Mouse (Mus musculus): ENCODE measurements around the gene Myoz1. TPM values are rescaled to one million over a fixed set of nuclear protein-coding genes. Genes with fewer than 3 reads are reported as not detected.

Myoz1 gene
- polyA plus RNA-seq, 1 experiment from 2014 or later: not detected

DNA sequence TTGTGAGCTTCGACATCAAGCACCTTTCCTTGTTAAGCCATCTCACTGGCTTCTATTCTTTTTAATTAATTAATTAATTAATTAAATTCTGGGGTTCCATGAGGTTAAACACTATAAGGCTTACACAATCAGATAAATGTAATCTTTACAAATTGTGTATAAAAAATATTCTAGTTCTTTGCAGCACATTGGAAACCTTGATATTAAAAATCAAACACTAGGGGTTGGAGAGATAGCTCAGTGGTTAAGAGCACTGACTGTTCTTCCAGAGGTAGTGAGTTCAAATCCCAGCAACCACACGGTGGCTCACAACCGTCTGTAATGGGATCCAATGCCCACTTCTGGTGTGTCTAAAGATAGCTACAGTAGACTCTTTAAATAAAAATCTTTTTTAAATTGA lies 33.4 kb downstream of the Myoz1 start:
- H3K4me1 ChIP-seq (replicated peaks; ENCODE audit: control insufficient read depth, insufficient read depth, low read length): no peaks in the 10 kb centered on the region
- no peaks in the 10 kb centered on the region for H3K9me3 ChIP-seq (ENCODE audit: control insufficient read depth)
- no peak overlapping the region for H3K9ac ChIP-seq (ENCODE audit: low read depth, low read length)
- H3K4me2 ChIP-seq (replicated peaks; ENCODE audit: low read depth): no peak overlapping the region
- no peaks in the 10 kb centered on the region for H3K27me3 ChIP-seq (replicated peaks; ENCODE audit: control insufficient read depth, insufficient read depth, low read length)
- H3K36me3 ChIP-seq (ENCODE audit: control insufficient read depth, insufficient read depth): no peaks in the 10 kb centered on the region
- WGBS: 90% methylated on average over 3 of the region's 3 CpGs
- TF ChIP-seq CTCF (IDR thresholded peaks at IDR 0.05; ENCODE audit: low read depth): no peak
- no peak overlapping the region for H3K4me3 ChIP-seq (ENCODE audit: low read depth, low read length)
- H3K27ac ChIP-seq (ENCODE audit: low read depth, low read length): no peak overlapping the region
- no peak for ATAC-seq

DNA sequence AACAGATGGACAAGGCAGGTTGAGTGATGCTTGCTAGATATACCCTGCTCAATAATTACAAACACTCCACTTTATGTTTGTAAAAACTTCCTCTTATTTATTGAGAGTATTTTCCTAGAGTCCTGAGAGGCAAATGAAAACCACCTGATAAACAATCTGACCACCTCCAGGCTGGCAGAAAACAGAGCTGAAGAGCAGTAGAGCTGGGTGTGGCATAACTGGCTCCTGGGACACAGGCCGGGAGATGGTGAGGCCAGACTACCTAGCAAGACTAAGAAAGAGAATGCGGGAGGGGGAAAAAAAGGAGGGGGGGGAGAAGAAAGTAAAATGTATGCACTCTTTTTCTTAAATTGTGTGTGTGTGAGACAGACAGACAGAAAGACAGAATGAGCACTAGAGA lies 33.9 kb downstream of the Myoz1 start:
- H3K9ac ChIP-seq (ENCODE audit: low read depth, low read length): no peak overlapping the region
- no peaks in the 10 kb centered on the region for H3K27me3 ChIP-seq (replicated peaks; ENCODE audit: control insufficient read depth, insufficient read depth, low read length)
- no peak for ATAC-seq
- no peak overlapping the region for H3K27ac ChIP-seq (ENCODE audit: low read depth, low read length)
- no peaks in the 10 kb centered on the region for H3K4me1 ChIP-seq (replicated peaks; ENCODE audit: control insufficient read depth, insufficient read depth, low read length)
- WGBS: 61% methylated on average over 2 of the region's 2 CpGs
- no peak overlapping the region for H3K4me2 ChIP-seq (replicated peaks; ENCODE audit: low read depth)
- H3K36me3 ChIP-seq (ENCODE audit: control insufficient read depth, insufficient read depth): no peaks in the 10 kb centered on the region
- H3K9me3 ChIP-seq (ENCODE audit: control insufficient read depth): no peaks in the 10 kb centered on the region
- no peak overlapping the region for H3K4me3 ChIP-seq (ENCODE audit: low read depth, low read length)
- TF ChIP-seq CTCF (IDR thresholded peaks at IDR 0.05; ENCODE audit: low read depth): no peak

DNA sequence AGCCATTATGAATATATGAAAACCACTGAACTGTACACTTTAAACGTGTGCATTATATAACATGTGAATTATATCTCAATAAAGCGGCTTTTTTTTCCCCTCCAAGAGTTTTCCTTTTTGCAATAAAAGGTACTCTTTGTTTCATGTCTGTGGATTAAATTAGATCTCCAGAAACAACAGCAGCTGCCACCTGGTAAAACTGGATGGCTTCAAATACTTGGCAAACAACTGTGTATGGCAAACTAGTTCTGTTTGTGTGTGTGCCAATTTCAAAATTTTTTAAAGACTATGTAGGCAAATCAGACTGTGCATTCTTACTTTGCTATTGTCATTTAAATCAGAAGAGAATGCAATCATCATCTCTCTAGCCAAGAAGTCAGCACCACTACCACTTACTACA lies 34.4 kb downstream of the Myoz1 start:
- no peak overlapping the region for H3K9ac ChIP-seq (ENCODE audit: low read depth, low read length)
- 85% methylated on average over 2 of the region's 2 CpGs for WGBS
- no peaks in the 10 kb centered on the region for H3K9me3 ChIP-seq (ENCODE audit: control insufficient read depth)
- ATAC-seq: no peak
- H3K4me1 ChIP-seq (replicated peaks; ENCODE audit: control insufficient read depth, insufficient read depth, low read length): no peaks in the 10 kb centered on the region
- no peaks in the 10 kb centered on the region for H3K36me3 ChIP-seq (ENCODE audit: control insufficient read depth, insufficient read depth)
- no peaks in the 10 kb centered on the region for H3K27me3 ChIP-seq (replicated peaks; ENCODE audit: control insufficient read depth, insufficient read depth, low read length)
- H3K4me2 ChIP-seq (replicated peaks; ENCODE audit: low read depth): no peak overlapping the region
- H3K4me3 ChIP-seq (ENCODE audit: low read depth, low read length): no peak overlapping the region
- no peak for TF ChIP-seq CTCF (IDR thresholded peaks at IDR 0.05; ENCODE audit: low read depth)
- H3K27ac ChIP-seq (ENCODE audit: low read depth, low read length): no peak overlapping the region

- no peak overlapping the region for H3K27ac ChIP-seq (ENCODE audit: low read depth, low read length)
- H3K4me2 ChIP-seq (replicated peaks; ENCODE audit: low read depth): no peak overlapping the region
- TF ChIP-seq CTCF (IDR thresholded peaks at IDR 0.05; ENCODE audit: low read depth): no peak
- no peaks in the 10 kb centered on the region for H3K9me3 ChIP-seq (ENCODE audit: control insufficient read depth)
- no peak overlapping the region for H3K4me3 ChIP-seq (ENCODE audit: low read depth, low read length)
- no peak for ATAC-seq
- H3K9ac ChIP-seq (ENCODE audit: low read depth, low read length): no peak overlapping the region
- H3K36me3 ChIP-seq (ENCODE audit: control insufficient read depth, insufficient read depth): no peaks in the 10 kb centered on the region
- no peaks in the 10 kb centered on the region for H3K27me3 ChIP-seq (replicated peaks; ENCODE audit: control insufficient read depth, insufficient read depth, low read length)
- no peaks in the 10 kb centered on the region for H3K4me1 ChIP-seq (replicated peaks; ENCODE audit: control insufficient read depth, insufficient read depth, low read length)
Observed at GRCm38 (mm10) chr14:20619131-20619530, 37.2 kb downstream of the Myoz1 start.

GRCm38 (mm10) chr14:20618211-20618610 lies 38.1 kb downstream of the Myoz1 start:
- Histone ChIP-seq H3K4me1 (replicated peaks; ENCODE audit: control insufficient read depth, insufficient read depth, low read length) (no peaks in the 10 kb centered on the region), H3K9ac (ENCODE audit: low read depth, low read length) (no peak overlapping the region), H3K4me3 (ENCODE audit: low read depth, low read length) (no peak overlapping the region), H3K27me3 (replicated peaks; ENCODE audit: control insufficient read depth, insufficient read depth, low read length) (no peaks in the 10 kb centered on the region), H3K4me2 (replicated peaks; ENCODE audit: low read depth) (no peak overlapping the region), H3K9me3 (ENCODE audit: control insufficient read depth) (no peaks in the 10 kb centered on the region), H3K36me3 (ENCODE audit: control insufficient read depth, insufficient read depth) (no peaks in the 10 kb centered on the region), H3K27ac (ENCODE audit: low read depth, low read length) (no peak overlapping the region)
- TF ChIP-seq CTCF (IDR thresholded peaks at IDR 0.05; ENCODE audit: low read depth): no peak
- 72% methylated on average over 5 of the region's 5 CpGs for WGBS
- ATAC-seq: no peak

GRCm38 (mm10) chr14:20616421-20616820 lies 39.9 kb downstream of the Myoz1 start:
- WGBS: 21% methylated on average over 2 of the region's 2 CpGs
- TF ChIP-seq CTCF (IDR thresholded peaks at IDR 0.05; ENCODE audit: low read depth): no peak
- H3K9ac ChIP-seq (ENCODE audit: low read depth, low read length): no peak overlapping the region
- no peaks in the 10 kb centered on the region for H3K27me3 ChIP-seq (replicated peaks; ENCODE audit: control insufficient read depth, insufficient read depth, low read length)
- H3K9me3 ChIP-seq (ENCODE audit: control insufficient read depth): no peaks in the 10 kb centered on the region
- H3K4me3 ChIP-seq (ENCODE audit: low read depth, low read length): no peak overlapping the region
- no peaks in the 10 kb centered on the region for H3K36me3 ChIP-seq (ENCODE audit: control insufficient read depth, insufficient read depth)
- H3K4me2 ChIP-seq (replicated peaks; ENCODE audit: low read depth): no peak overlapping the region
- ATAC-seq: no peak
- H3K4me1 ChIP-seq (replicated peaks; ENCODE audit: control insufficient read depth, insufficient read depth, low read length): no peaks in the 10 kb centered on the region
- H3K27ac ChIP-seq (ENCODE audit: low read depth, low read length): no peak overlapping the region

- Histone ChIP-seq H3K4me3 (ENCODE audit: low read depth, low read length) (no peak overlapping the region), H3K27me3 (replicated peaks; ENCODE audit: control insufficient read depth, insufficient read depth, low read length) (no peaks in the 10 kb centered on the region), H3K9ac (ENCODE audit: low read depth, low read length) (no peak overlapping the region), H3K9me3 (ENCODE audit: control insufficient read depth) (no peaks in the 10 kb centered on the region), H3K4me1 (replicated peaks; ENCODE audit: control insufficient read depth, insufficient read depth, low read length) (no peaks in the 10 kb centered on the region), H3K27ac (ENCODE audit: low read depth, low read length) (no peak overlapping the region), H3K4me2 (replicated peaks; ENCODE audit: low read depth) (no peak overlapping the region), H3K36me3 (ENCODE audit: control insufficient read depth, insufficient read depth) (no peaks in the 10 kb centered on the region)
- 100% methylated on average over 2 of the region's 2 CpGs for WGBS
- no peak for ATAC-seq
- TF ChIP-seq CTCF (IDR thresholded peaks at IDR 0.05; ENCODE audit: low read depth): no peak
Observed at GRCm38 (mm10) chr14:20615075-20615474, 41.3 kb downstream of the Myoz1 start.
